Mouse (Mus musculus): ENCODE results near the gene Sike1.

- TF ChIP-seq POLR2A (IDR thresholded peaks at IDR 0.05; ENCODE audit: low read depth, low read length) (no peak), CTCF (conservative IDR thresholded peaks at IDR 0.05; ENCODE audit: insufficient read depth, insufficient read length, low read depth, low read length) (no peak)
These were observed 4.5 kb upstream of the Sike1 start for GRCm38 (mm10) chr3:102991041-102991440.
